Mouse (Mus musculus) heart, adult 2 months (tissue): ENCODE results near the gene Eefsec. TPM values are rescaled to one million over a fixed set of nuclear protein-coding genes. Genes with fewer than 3 reads are reported as not detected.

Source experiments
- DNase-seq, 2 experiments: peaks; one replicate each; pipeline ENCODE4 v3.0.0; 2021
- H3K27ac ChIP-seq: fragments of 200-600 bp; 2 replicates; pipeline ENCODE4 v1.8.1; 2022
- H3K27me3 ChIP-seq: fragments of 200-500 bp; 2 replicates; pipeline ENCODE4 v1.6.1; 2012; ENCODE audit warnings: mild to moderate bottlenecking, low read length, inconsistent platforms, mixed read lengths; ENCODE audit not compliant: control insufficient read depth, insufficient read depth
- H3K36me3 ChIP-seq: fragments of 200-500 bp; 2 replicates; pipeline ENCODE4 v1.6.1; 2012; ENCODE audit warnings: low read length, inconsistent platforms; ENCODE audit not compliant: control insufficient read depth, insufficient read depth
- H3K4me1 ChIP-seq: fragments of 200-500 bp; 2 replicates; pipeline ENCODE4 v1.6.1; 2011; ENCODE audit warnings: low read length; ENCODE audit not compliant: control insufficient read depth, insufficient read depth
- H3K4me3 ChIP-seq: fragments of 200-600 bp; 2 replicates; pipeline ENCODE4 v1.8.1; 2022
- H3K79me2 ChIP-seq: fragments of 200-500 bp; replicated peaks from 2 replicates; pipeline ENCODE4 v1.6.1; 2012; ENCODE audit warnings: mild to moderate bottlenecking, inconsistent platforms, low read length, moderate library complexity, mixed read lengths; ENCODE audit not compliant: control insufficient read depth, insufficient read depth
- H3K9ac ChIP-seq: fragments of 200-500 bp; 2 replicates; pipeline ENCODE4 v1.6.1; 2012; ENCODE audit warnings: low read depth, mild to moderate bottlenecking, control low read depth, inconsistent platforms, low read length, mixed read lengths
- CTCF ChIP-seq: fragments of 200-600 bp; IDR thresholded peaks from 2 replicates; pipeline ENCODE4 v1.8.1; 2022; ENCODE audit warnings: antibody characterized with exemption, mild to moderate bottlenecking, moderate library complexity
- EP300 ChIP-seq: fragments of 200-500 bp; IDR thresholded peaks from 2 replicates; pipeline ENCODE4 v1.6.1; 2011; ENCODE audit warnings: low read depth, low read length, control low read depth; ENCODE audit not compliant: insufficient read depth
- POLR2A ChIP-seq: fragments of 200-500 bp; IDR thresholded peaks from 2 replicates; pipeline ENCODE4 v1.6.1; 2011; ENCODE audit warnings: mild to moderate bottlenecking, low read depth, low read length, control low read depth; ENCODE audit not compliant: insufficient read depth
- WGBS: fragments of 180-500 bp; shearing (Covaris S2); methylation state at CpG from one replicate; pipeline ENCODE4 v1.1.7; 2018; 5-methylcytosine and 5-hydroxymethylcytosine counted together
- intact Hi-C: fragments of 180-260 bp; cut with DNase I; formaldehyde crosslinking; loops from one replicate; pipeline ENCODE4 v1.15.1; 2025
- polyA plus RNA-seq: library from polyadenylated mRNA; depleted of rRNA; stranded (reverse); fragments of >200 nt; gene quantifications from 2 replicates; pipeline ENCODE4 v1.2.3, GENCODE M21; 2012
- total RNA-seq, 2 experiments: library from RNA; stranded (reverse); gene quantifications; 2 replicates each; pipeline ENCODE4 v1.2.3; 2021

Gene Eefsec
- total and polyA plus RNA-seq, 3 experiments: 6.2 to 8.9 (median 6.6) TPM

DNA sequence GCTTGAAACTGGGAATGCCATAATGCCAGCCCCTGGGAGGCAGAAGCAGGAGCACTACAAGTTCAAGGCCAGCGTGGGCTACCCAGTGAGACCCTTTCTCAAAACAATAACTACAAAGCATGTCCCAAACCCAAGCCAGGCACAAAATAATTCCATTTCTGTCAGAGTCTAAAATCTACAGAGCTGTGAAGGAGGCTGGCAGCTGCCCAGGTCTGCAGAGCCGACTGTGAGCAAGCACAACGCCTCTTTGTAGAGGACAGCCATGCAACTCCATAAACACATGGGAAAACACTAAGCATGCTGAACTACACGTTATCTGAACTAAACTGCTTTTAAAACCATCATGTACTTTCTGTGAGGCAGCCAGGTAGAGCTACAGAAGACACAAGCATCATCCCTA, 7.3 kb downstream of the Eefsec start:
- DNase-seq: no peak
- intact Hi-C loops: no loop called here
- TF ChIP-seq EP300: no peak
- TF ChIP-seq CTCF: no peak
- no peak for TF ChIP-seq POLR2A
- Histone ChIP-seq H3K36me3 (no peaks in the 10 kb centered on the region), H3K79me2 (no peaks in the 10 kb centered on the region), H3K27me3 (no peaks in the 10 kb centered on the region), H3K9ac (no peak overlapping the region), H3K4me3 (no peak overlapping the region), H3K27ac (no peak overlapping the region), H3K4me1 (no peaks in the 10 kb centered on the region)
- 80% methylated on average over 4 of the region's 4 CpGs for WGBS

DNA sequence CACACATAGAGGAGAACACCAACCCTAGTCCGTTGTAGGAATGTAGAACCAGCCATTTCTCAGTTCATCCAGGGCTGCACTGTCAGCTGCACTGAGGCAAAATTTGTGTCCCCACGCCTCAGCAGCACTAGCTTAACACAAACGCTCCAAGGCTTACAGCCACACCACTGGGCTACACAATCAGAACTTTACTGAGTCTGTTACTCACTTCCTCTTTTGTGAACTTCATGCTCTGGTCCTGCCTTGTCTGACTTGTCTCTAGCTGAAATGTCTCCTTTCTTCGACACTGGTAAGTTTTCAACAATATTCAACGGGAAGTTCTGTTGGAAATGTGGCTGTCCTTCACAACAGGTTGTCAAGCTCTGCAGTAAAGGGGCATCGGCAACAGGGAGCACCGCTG, 10.7 kb downstream of the Eefsec start:
- no peaks in the 10 kb centered on the region for H3K79me2 ChIP-seq
- H3K36me3 ChIP-seq: no peaks in the 10 kb centered on the region
- H3K9ac ChIP-seq: no peak overlapping the region
- H3K27ac ChIP-seq: no peak overlapping the region
- H3K27me3 ChIP-seq: no peaks in the 10 kb centered on the region
- TF ChIP-seq POLR2A: no peak
- no peak overlapping the region for H3K4me3 ChIP-seq
- H3K4me1 ChIP-seq: peaks cover 2% of the 10 kb centered on the region; the same call in 1 of the 2 replicates
- intact Hi-C loops: no loop called here
- no peak for DNase-seq
- 81% methylated on average over 7 of the region's 7 CpGs for WGBS

DNA sequence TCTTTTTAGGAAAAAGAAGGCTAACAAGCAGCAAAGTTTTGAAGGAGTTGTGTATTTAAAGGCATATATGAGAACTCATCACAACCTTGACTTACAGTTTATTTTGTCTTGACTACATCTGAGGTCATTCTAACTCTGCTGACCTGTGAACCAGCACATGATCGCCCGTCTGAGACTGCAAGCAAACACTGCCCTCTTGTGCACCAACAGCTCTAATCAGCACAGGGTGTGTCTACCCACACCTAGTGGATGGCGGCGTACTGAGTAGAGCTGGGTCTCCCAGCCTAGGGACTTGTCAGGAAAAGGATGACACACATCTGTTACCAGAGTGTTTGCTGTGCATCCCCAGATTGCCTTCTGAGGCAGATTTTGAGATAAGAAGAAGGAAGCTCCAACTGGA, 15.1 kb downstream of the Eefsec start:
- intact Hi-C loops: loop anchor here (1.0 to 5.0 kb wide), 3 partner anchors 189 to 306 kb away; no protein-coding TSS in a partner anchor
- DNase-seq: peak; percentile 47 to 48

DNA sequence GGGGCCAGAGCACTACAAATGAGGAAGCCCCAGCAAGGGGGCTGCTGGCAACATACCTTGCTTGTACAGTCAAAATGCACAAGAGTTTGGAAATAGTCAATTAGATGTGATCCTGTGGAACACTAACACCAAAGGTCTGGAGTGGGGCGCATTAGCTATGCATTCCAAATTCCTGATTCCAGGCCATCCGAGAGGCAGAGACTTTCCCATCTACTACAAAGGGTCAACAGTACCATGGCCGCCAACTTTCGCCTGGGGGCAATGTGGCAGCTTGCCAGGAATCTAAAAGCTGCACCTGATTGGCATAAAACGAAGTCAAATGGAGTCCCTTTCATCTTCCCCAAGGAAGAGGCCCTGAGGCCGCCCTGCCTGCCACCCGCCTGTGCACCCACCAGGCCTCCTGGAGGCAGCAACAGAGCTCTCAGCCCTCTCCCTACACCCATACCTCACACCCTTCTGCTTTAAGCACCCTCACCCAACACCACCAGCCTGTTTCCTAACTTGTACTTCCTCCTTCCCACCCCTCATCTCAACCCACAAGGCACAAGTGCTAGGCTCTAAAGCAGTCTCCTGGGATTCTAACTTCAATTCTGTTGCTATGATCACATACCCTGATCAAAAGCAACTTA, 30.1 kb downstream of the Eefsec start:
- H3K36me3 ChIP-seq: no peaks in the 10 kb centered on the region
- no peak for TF ChIP-seq CTCF
- TF ChIP-seq POLR2A: no peak
- TF ChIP-seq EP300: no peak
- no peak overlapping the region for H3K4me3 ChIP-seq
- H3K27me3 ChIP-seq: no peaks in the 10 kb centered on the region
- no peaks in the 10 kb centered on the region for H3K79me2 ChIP-seq
- intact Hi-C loops: no loop called here
- no peak overlapping the region for H3K9ac ChIP-seq
- WGBS: 85% methylated on average over 7 of the region's 7 CpGs
- no peak overlapping the region for H3K27ac ChIP-seq
- DNase-seq: no peak
- H3K4me1 ChIP-seq: no peaks in the 10 kb centered on the region

More for the DNA sequence above, 15.1 kb downstream of the Eefsec start:
- Histone ChIP-seq H3K79me2 (no peaks in the 10 kb centered on the region), H3K27me3 (no peaks in the 10 kb centered on the region), H3K27ac (no peak overlapping the region), H3K4me1 (peaks cover 2% of the 10 kb centered on the region; the same call in 1 of the 2 replicates), H3K36me3 (no peaks in the 10 kb centered on the region), H3K4me3 (no peak overlapping the region), H3K9ac (no peak overlapping the region)
- 10% methylated on average over 4 of the region's 4 CpGs for WGBS
- TF ChIP-seq POLR2A (no peak), EP300 (peak; percentile 83; the same call in 1 of the 2 replicates), CTCF (peak; percentile 81)

DNA sequence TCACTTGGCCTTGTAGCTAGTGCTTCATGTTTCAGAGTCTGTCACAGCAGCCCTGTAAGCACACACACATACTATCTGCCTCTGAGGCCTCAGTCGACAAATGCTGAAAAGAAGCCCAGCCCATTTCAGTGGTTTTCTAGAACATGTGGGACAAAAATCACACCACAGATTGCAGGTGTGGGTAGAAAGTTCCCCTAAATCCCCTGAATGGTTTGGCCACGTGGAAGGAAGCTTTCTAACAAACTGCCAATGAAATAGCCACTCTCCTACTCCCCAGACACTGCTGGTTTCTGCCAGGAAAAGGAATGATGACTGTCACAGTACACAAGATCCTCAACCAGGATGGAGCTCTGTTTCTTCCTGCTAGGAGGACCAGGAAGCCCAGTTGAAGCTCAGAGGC, 33.7 kb downstream of the Eefsec start:
- intact Hi-C loops: no loop called here
- TF ChIP-seq CTCF: no peak
- no peak for TF ChIP-seq POLR2A
- no peak for TF ChIP-seq EP300
- H3K36me3 ChIP-seq: no peaks in the 10 kb centered on the region
- H3K4me3 ChIP-seq: no peak overlapping the region
- H3K79me2 ChIP-seq: no peaks in the 10 kb centered on the region
- H3K27ac ChIP-seq: no peak overlapping the region
- 69% methylated on average over 2 of the region's 2 CpGs for WGBS
- H3K4me1 ChIP-seq: no peaks in the 10 kb centered on the region
- no peak overlapping the region for H3K9ac ChIP-seq
- no peaks in the 10 kb centered on the region for H3K27me3 ChIP-seq
- DNase-seq: no peak

DNA sequence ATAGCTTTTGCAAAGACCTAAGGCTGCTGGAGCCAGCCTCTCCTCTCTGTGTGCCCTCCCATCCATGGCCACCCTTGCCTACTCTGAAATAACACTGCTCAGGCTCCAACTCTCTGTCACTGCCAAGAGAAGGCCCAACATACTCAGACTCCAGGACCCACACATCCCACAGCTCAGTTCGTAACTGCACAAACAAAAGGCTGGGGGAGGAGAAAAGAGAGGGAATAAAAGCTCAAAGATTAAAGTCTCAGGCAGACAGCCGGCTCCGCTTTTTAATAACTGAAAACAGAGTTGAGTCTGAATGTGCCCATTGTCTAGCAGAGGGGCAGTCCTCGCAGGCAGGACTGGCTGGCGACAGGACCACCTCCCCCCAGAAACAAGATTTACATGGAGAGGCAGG, 36.8 kb downstream of the Eefsec start:
- no peak for DNase-seq
- no peak overlapping the region for H3K9ac ChIP-seq
- WGBS: 76% methylated on average over 5 of the region's 5 CpGs
- no peaks in the 10 kb centered on the region for H3K27me3 ChIP-seq
- no peaks in the 10 kb centered on the region for H3K4me1 ChIP-seq
- H3K27ac ChIP-seq: no peak overlapping the region
- TF ChIP-seq EP300 (no peak), POLR2A (no peak), CTCF (no peak)
- intact Hi-C loops: no loop called here
- H3K4me3 ChIP-seq: no peak overlapping the region
- H3K36me3 ChIP-seq: no peaks in the 10 kb centered on the region
- H3K79me2 ChIP-seq: no peaks in the 10 kb centered on the region
